Mouse (Mus musculus): ENCODE measurements at regions not wholly inside any gene's neighbourhood (a gene's known extent, or its start where the extent isn't known, plus 50 kb on each side); places are given as distances from the start of the nearest gene placed in this dataset.
"Not testable (repeated sequence)": the region's sequence is repeated elsewhere in the genome, so short reads cannot be mapped to it uniquely, and the experiment has no call there.

DNA sequence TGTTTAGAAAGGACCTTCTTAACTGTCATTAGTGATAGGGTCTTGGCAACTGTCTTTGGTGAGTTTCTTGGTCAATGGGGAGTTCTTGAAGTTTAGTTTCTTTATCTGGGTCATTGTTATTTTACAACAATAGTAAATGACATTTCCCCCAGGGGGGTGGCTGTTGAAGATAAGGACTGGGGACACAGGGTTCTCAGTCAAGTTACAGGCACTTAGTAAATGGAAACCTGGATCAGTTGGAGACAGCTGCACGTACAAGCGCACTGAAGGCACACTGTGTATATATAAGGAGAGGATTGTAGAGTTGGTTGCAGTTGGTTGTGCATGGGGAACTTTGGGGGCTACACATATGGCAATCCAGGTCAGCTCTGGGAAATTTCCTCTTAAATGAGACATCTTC, 169.2 kb upstream of the Serp2 start:
- Histone ChIP-seq H3K9me3 (replicated peaks; ENCODE audit: control insufficient read depth, low read length) (no peaks in the 10 kb centered on the region), H3K27me3 (ENCODE audit: control insufficient read depth, insufficient read depth, low read length) (no peaks in the 10 kb centered on the region), H3K4me3 (ENCODE audit: low read depth, low read length) (no peak overlapping the region), H3K4me1 (ENCODE audit: control insufficient read depth, insufficient read depth, low read length) (peaks cover 4% of the 10 kb centered on the region; the same call in 1 of the 2 replicates), H3K36me3 (ENCODE audit: control insufficient read depth, insufficient read depth, low read length) (no peaks in the 10 kb centered on the region), H3K9ac (ENCODE audit: low read depth, low read length) (no peak overlapping the region), H3K27ac (ENCODE audit: low read depth, low read length) (no peak overlapping the region), H3K4me2 (no peak overlapping the region)
- WGBS (ENCODE audit: insufficient replicate concordance) = 71% methylated on average over 2 of the region's 2 CpGs
- no peak for ATAC-seq (replicated peaks; ENCODE audit: insufficient number of reproducible peaks, low FRiP score, low TSS enrichment)

- not testable (repeated sequence) for ATAC-seq (replicated peaks; ENCODE audit: insufficient number of reproducible peaks, low FRiP score, low TSS enrichment); H3K9ac ChIP-seq (ENCODE audit: low read depth, low read length); H3K4me2 ChIP-seq; H3K4me3 ChIP-seq (ENCODE audit: low read depth, low read length); H3K9me3 ChIP-seq (replicated peaks; ENCODE audit: control insufficient read depth, low read length); H3K27ac ChIP-seq (ENCODE audit: low read depth, low read length); H3K4me1 ChIP-seq (ENCODE audit: control insufficient read depth, insufficient read depth, low read length); H3K27me3 ChIP-seq (ENCODE audit: control insufficient read depth, insufficient read depth, low read length); H3K36me3 ChIP-seq (ENCODE audit: control insufficient read depth, insufficient read depth, low read length)
- 84% methylated on average over 4 of the region's 4 CpGs for WGBS (ENCODE audit: insufficient replicate concordance)
Observed at GRCm38 (mm10) chr14:76725231-76725630, 168.5 kb upstream of the Serp2 start.

DNA sequence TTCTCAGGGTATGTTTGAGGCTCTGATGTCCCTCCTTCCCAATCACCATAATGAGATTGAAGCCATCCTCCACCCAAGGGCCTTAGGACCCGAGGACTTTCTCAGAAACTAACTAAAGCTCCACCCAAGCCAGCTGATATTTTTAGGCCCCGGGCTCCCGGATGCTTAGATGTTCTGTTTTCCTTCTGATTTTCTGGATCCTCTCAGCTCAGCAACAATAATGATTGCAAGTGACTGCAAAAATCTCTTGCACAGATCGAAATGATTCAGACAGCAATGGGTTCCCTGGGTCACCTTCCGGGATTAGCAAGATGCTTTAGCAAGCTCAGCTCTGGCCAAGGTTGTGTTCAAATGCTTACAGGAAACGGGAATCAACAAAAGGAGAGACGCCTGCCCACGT, 168.1 kb upstream of the Serp2 start:
- ATAC-seq (replicated peaks; ENCODE audit: insufficient number of reproducible peaks, low FRiP score, low TSS enrichment) = no peak
- Histone ChIP-seq H3K4me2 (no peak overlapping the region), H3K27me3 (ENCODE audit: control insufficient read depth, insufficient read depth, low read length) (no peaks in the 10 kb centered on the region), H3K36me3 (ENCODE audit: control insufficient read depth, insufficient read depth, low read length) (no peaks in the 10 kb centered on the region), H3K4me1 (ENCODE audit: control insufficient read depth, insufficient read depth, low read length) (no peaks in the 10 kb centered on the region), H3K9ac (ENCODE audit: low read depth, low read length) (no peak overlapping the region), H3K27ac (ENCODE audit: low read depth, low read length) (no peak overlapping the region), H3K9me3 (replicated peaks; ENCODE audit: control insufficient read depth, low read length) (no peaks in the 10 kb centered on the region), H3K4me3 (ENCODE audit: low read depth, low read length) (no peak overlapping the region)
- 68% methylated on average over 8 of the region's 8 CpGs for WGBS (ENCODE audit: insufficient replicate concordance)

DNA sequence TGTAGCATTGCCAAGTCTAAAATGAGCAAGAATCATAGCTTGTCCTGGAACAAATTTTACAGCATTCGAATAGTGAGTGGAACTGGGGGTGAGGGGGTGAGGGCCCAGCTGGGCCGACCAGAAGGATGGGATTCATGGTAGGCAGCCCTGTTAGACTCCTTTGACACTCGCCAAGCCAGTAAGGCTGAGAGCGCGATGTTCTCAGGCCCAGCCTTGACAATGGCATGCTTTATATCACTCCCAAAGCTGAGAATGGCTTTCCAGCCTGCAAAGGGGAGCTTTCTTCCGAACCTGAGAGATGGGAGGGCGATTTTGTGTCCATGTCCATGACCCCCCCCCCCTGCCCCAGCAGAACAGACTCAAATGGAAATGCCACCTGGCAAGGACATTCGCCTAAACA, 167.7 kb upstream of the Serp2 start:
- whole genome bisulfite sequencing (ENCODE audit: insufficient replicate concordance) = 76% methylated on average over 8 of the region's 8 CpGs

GRCm38 (mm10) chr14:76723551-76723950, 166.9 kb upstream of the Serp2 start:
- WGBS (ENCODE audit: insufficient replicate concordance) = 53% methylated on average over 4 of the region's 4 CpGs

More for the DNA sequence above, 167.7 kb upstream of the Serp2 start:
- Histone ChIP-seq H3K4me1 (ENCODE audit: control insufficient read depth, insufficient read depth, low read length) (no peaks in the 10 kb centered on the region), H3K27me3 (ENCODE audit: control insufficient read depth, insufficient read depth, low read length) (no peaks in the 10 kb centered on the region), H3K9me3 (replicated peaks; ENCODE audit: control insufficient read depth, low read length) (no peaks in the 10 kb centered on the region), H3K4me2 (no peak overlapping the region), H3K36me3 (ENCODE audit: control insufficient read depth, insufficient read depth, low read length) (no peaks in the 10 kb centered on the region), H3K27ac (ENCODE audit: low read depth, low read length) (no peak overlapping the region), H3K9ac (ENCODE audit: low read depth, low read length) (no peak overlapping the region), H3K4me3 (ENCODE audit: low read depth, low read length) (no peak overlapping the region)
- no peak for ATAC-seq (replicated peaks; ENCODE audit: insufficient number of reproducible peaks, low FRiP score, low TSS enrichment)

DNA sequence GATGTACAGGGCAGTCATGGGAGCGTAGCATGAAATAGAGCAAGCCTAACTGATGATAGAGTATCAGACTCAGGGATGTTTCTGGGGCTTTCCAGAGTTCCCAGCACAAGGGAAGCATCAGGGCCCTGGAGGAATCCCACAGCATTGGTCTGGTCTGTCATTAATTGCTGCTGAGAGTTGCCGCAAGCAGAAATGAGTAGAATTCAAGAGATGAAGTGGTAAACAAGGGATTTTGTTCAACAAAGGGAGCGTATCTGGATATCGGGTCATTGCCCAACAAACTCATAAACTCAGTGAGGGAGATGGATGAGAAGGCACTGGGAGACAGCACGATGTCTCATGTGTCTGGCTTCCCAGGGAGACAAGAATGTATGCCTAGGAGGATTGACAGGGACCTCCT, 165.6 kb upstream of the Serp2 start:
- Histone ChIP-seq H3K27ac (ENCODE audit: low read depth, low read length) (no peak overlapping the region), H3K4me3 (ENCODE audit: low read depth, low read length) (no peak overlapping the region), H3K4me2 (no peak overlapping the region), H3K9me3 (replicated peaks; ENCODE audit: control insufficient read depth, low read length) (no peaks in the 10 kb centered on the region), H3K27me3 (ENCODE audit: control insufficient read depth, insufficient read depth, low read length) (no peaks in the 10 kb centered on the region), H3K36me3 (ENCODE audit: control insufficient read depth, insufficient read depth, low read length) (no peaks in the 10 kb centered on the region), H3K4me1 (ENCODE audit: control insufficient read depth, insufficient read depth, low read length) (no peaks in the 10 kb centered on the region), H3K9ac (ENCODE audit: low read depth, low read length) (no peak overlapping the region)
- 87% methylated on average over 5 of the region's 5 CpGs for WGBS (ENCODE audit: insufficient replicate concordance)
- no peak for ATAC-seq (replicated peaks; ENCODE audit: insufficient number of reproducible peaks, low FRiP score, low TSS enrichment)

More at GRCm38 (mm10) chr14:76723551-76723950, 166.9 kb upstream of the Serp2 start:
- Histone ChIP-seq H3K9ac (ENCODE audit: low read depth, low read length) (no peak overlapping the region), H3K27ac (ENCODE audit: low read depth, low read length) (no peak overlapping the region), H3K9me3 (replicated peaks; ENCODE audit: control insufficient read depth, low read length) (no peaks in the 10 kb centered on the region), H3K27me3 (ENCODE audit: control insufficient read depth, insufficient read depth, low read length) (no peaks in the 10 kb centered on the region), H3K4me1 (ENCODE audit: control insufficient read depth, insufficient read depth, low read length) (no peaks in the 10 kb centered on the region), H3K4me3 (ENCODE audit: low read depth, low read length) (no peak overlapping the region), H3K4me2 (no peak overlapping the region), H3K36me3 (ENCODE audit: control insufficient read depth, insufficient read depth, low read length) (no peaks in the 10 kb centered on the region)
- no peak for ATAC-seq (replicated peaks; ENCODE audit: insufficient number of reproducible peaks, low FRiP score, low TSS enrichment)

DNA sequence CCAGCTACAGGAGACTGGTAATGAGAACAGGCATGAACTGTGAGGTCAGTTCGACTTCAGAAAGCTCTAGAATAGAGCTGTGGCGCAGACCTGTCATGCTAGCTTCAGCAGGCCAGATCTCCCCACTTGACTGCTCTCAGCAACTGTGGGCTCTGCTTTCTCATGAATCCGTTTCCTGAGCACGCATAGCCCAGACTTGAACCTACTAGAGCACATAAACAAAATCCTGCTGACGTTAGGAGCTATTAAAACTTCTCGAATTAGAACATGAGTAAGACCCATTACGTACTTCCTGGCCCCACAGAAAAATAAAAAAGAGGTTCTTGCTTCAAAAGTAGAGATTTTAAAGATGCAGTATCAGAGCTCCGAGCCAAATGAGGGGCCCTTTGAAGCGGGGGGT, 165.1 kb upstream of the Serp2 start:
- H3K4me2 ChIP-seq = no peak overlapping the region

GRCm38 (mm10) chr14:76717081-76717480, 160.4 kb upstream of the Serp2 start:
- no peaks in the 10 kb centered on the region for H3K9me3 ChIP-seq (replicated peaks; ENCODE audit: control insufficient read depth, low read length)
- 85% methylated on average over 3 of the region's 3 CpGs for WGBS (ENCODE audit: insufficient replicate concordance)
- no peaks in the 10 kb centered on the region for H3K27me3 ChIP-seq (ENCODE audit: control insufficient read depth, insufficient read depth, low read length)
- H3K4me3 ChIP-seq (ENCODE audit: low read depth, low read length) = no peak overlapping the region
- ATAC-seq (replicated peaks; ENCODE audit: insufficient number of reproducible peaks, low FRiP score, low TSS enrichment) = no peak
- H3K4me1 ChIP-seq (ENCODE audit: control insufficient read depth, insufficient read depth, low read length) = peaks cover 15% of the 10 kb centered on the region
- no peaks in the 10 kb centered on the region for H3K36me3 ChIP-seq (ENCODE audit: control insufficient read depth, insufficient read depth, low read length)
- no peak overlapping the region for H3K9ac ChIP-seq (ENCODE audit: low read depth, low read length)
- H3K4me2 ChIP-seq = no peak overlapping the region
- H3K27ac ChIP-seq (ENCODE audit: low read depth, low read length) = no peak overlapping the region

More for the DNA sequence above, 165.1 kb upstream of the Serp2 start:
- WGBS (ENCODE audit: insufficient replicate concordance) = 81% methylated on average over 9 of the region's 9 CpGs
- Histone ChIP-seq H3K27me3 (ENCODE audit: control insufficient read depth, insufficient read depth, low read length) (no peaks in the 10 kb centered on the region), H3K4me3 (ENCODE audit: low read depth, low read length) (no peak overlapping the region), H3K9me3 (replicated peaks; ENCODE audit: control insufficient read depth, low read length) (no peaks in the 10 kb centered on the region), H3K9ac (ENCODE audit: low read depth, low read length) (no peak overlapping the region), H3K27ac (ENCODE audit: low read depth, low read length) (no peak overlapping the region), H3K36me3 (ENCODE audit: control insufficient read depth, insufficient read depth, low read length) (no peaks in the 10 kb centered on the region), H3K4me1 (ENCODE audit: control insufficient read depth, insufficient read depth, low read length) (no peaks in the 10 kb centered on the region)
- ATAC-seq (replicated peaks; ENCODE audit: insufficient number of reproducible peaks, low FRiP score, low TSS enrichment) = no peak

DNA sequence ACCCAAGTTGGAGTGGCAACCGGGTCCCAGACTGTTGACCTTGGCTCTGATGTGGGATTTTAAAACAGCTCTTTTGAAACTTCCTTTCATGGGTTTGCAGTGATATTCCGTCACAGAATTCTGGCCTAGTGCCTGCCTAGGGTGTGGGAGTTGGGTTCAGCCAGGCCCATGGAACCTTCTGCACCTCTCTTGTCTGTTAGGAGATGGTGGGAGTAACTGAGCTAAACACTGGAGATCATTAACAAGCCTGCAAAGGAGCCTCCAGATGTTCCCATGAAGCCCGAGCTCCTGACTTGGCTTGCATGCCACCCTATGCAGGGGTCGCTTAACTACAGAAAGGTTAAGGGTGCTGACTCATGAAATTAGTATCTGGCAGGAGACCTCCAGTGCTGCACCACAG, 158.0 kb upstream of the Serp2 start:
- Histone ChIP-seq H3K9ac (ENCODE audit: low read depth, low read length) (no peak overlapping the region), H3K27me3 (ENCODE audit: control insufficient read depth, insufficient read depth, low read length) (no peaks in the 10 kb centered on the region), H3K4me3 (ENCODE audit: low read depth, low read length) (no peak overlapping the region), H3K4me1 (ENCODE audit: control insufficient read depth, insufficient read depth, low read length) (peaks cover 15% of the 10 kb centered on the region), H3K36me3 (ENCODE audit: control insufficient read depth, insufficient read depth, low read length) (no peaks in the 10 kb centered on the region), H3K4me2 (no peak overlapping the region), H3K27ac (ENCODE audit: low read depth, low read length) (no peak overlapping the region), H3K9me3 (replicated peaks; ENCODE audit: control insufficient read depth, low read length) (no peaks in the 10 kb centered on the region)
- 41% methylated on average over 4 of the region's 4 CpGs for WGBS (ENCODE audit: insufficient replicate concordance)
- ATAC-seq (replicated peaks; ENCODE audit: insufficient number of reproducible peaks, low FRiP score, low TSS enrichment) = no peak
